12 mouse cellular contexts compared by ENCODE assay signal in genomic region chrX:53599993-53600392, GRCm38 (mm10). TPM values are rescaled to one million over a fixed set of nuclear protein-coding genes. Genes with fewer than 3 reads are reported as not detected.
DNase-seq lines count a peak whose midpoint lies in the region; ATAC-seq and TF ChIP-seq lines count a peak whose summit lies in the region.
"Not testable (repeated sequence)": the region's sequence is repeated elsewhere in the genome, so short reads cannot be mapped to it uniquely, and the experiment has no call there.
"Had no signal": no experiment of that assay in that cellular context is flagged by ENCODE, and none has a peak within 500 bp of the region (broad histone marks: within the 10 kb centered on the region; RNA-seq: fewer than 3 reads in every experiment).

No protein-coding gene starts in this region.

- 0 out of 2 replicates have a peak, but pooled peaks have one; percentile 10 for ATAC-seq in cerebellum, adult (ENCODE audit: insufficient number of reproducible peaks, low FRiP score, low TSS enrichment)
- ATAC-seq in liver, embryonic 14.5 days (ENCODE audit: insufficient read depth), result not testable (repeated sequence)

- H3K27me3 ChIP-seq in liver, embryonic 14.5 days (ENCODE audit: control insufficient read depth, insufficient read depth, low read length), result not testable (repeated sequence)

- not testable (repeated sequence) for H3K36me3 ChIP-seq in liver, embryonic 14.5 days (replicated peaks; ENCODE audit: control insufficient read depth, insufficient read depth, low read depth)

- not testable (repeated sequence) for H3K4me3 ChIP-seq in liver, embryonic 14.5 days (ENCODE audit: insufficient read depth in 1 of 2, low read depth in 2 of 2, low read length in 2 of 2)

- 13% methylated on average over 2 of the region's 2 CpGs for WGBS in liver, embryonic 14.5 days (ENCODE audit: insufficient replicate concordance)

- not testable (repeated sequence) for H3K9me3 ChIP-seq in liver, embryonic 14.5 days (ENCODE audit: control insufficient read depth, low read length)

- not testable (repeated sequence) for H3K9ac ChIP-seq in liver, embryonic 14.5 days (replicated peaks)

- TF ChIP-seq CTCF in liver, embryonic 14.5 days (IDR thresholded peaks at IDR 0.05; ENCODE audit: low read depth), result peak; percentile 32; the same call in 1 of the 2 replicates

- H3K4me2 ChIP-seq in liver, embryonic 14.5 days (ENCODE audit: low read depth), result not testable (repeated sequence)

- H3K27ac ChIP-seq in liver, embryonic 14.5 days, result not testable (repeated sequence)

- DNase-seq in B cell, adult 2 months, result peak; percentile 56 to 69
- peak; percentile 7 to 50 for DNase-seq in frontal cortex, postnatal 14 days (ENCODE audit: low spot score in 2 of 2)
- peak; percentile 36 to 70 for DNase-seq in heart, postnatal 14 days
- peak; percentile 72 for DNase-seq in layer of hippocampus, adult 11-12 months (ENCODE audit: low spot score)
- DNase-seq in liver, embryonic 14.5 days (ENCODE audit: low read depth in 3 of 3, low spot score in 3 of 3), result not testable (repeated sequence)
- DNase-seq in ovary, postnatal 14 days (ENCODE audit: low spot score), result peak; percentile 26
- peak; percentile 9 for DNase-seq in thymus, postnatal 0 days (ENCODE audit: low spot score)

- not testable (repeated sequence) for H3K4me1 ChIP-seq in liver, embryonic 14.5 days (replicated peaks; ENCODE audit: control insufficient read depth in 2 of 2, insufficient read depth in 2 of 2, low read length in 1 of 2)

- intact Hi-C loops in heart, postnatal 14 days (cut with DNase I), result not testable (repeated sequence)

- not testable (repeated sequence) for TF ChIP-seq EP300 in liver, embryonic 14.5 days (IDR thresholded peaks at IDR 0.05; ENCODE audit: low read depth)

RNA-seq across cellular contexts. Expression of gene Rtl8c, which starts 7.8 kb away (rescaled TPM):
- 10 to 100 TPM; 18.9 to 27.0 TPM for total RNA-seq in heart, postnatal 14 days (2021)
- 0.41 and 1.2 TPM in 2 replicates for polyA plus RNA-seq in liver, embryonic 14.5 days (2012; rRNA removed)
- 1.4 and 1.9 TPM in 2 replicates for polyA plus RNA-seq in liver, embryonic 14.5 days (2014; fragmentation: Nextera tagmentation; extraction: Ambion mirVana)
- polyA plus RNA-seq in thymus, postnatal 0 days (2015; fragmentation: Nextera tagmentation; extraction: Ambion mirVana), result 16.4 and 16.8 TPM in 2 replicates

RNA-seq across cellular contexts. Expression of gene Gm14597, which starts 8.8 kb away (rescaled TPM):
- total RNA-seq in heart, postnatal 14 days (2021), result not detected
- polyA plus RNA-seq in liver, embryonic 14.5 days (2012; rRNA removed), result not detected in 2 replicates
- polyA plus RNA-seq in liver, embryonic 14.5 days (2014; fragmentation: Nextera tagmentation; extraction: Ambion mirVana), result not detected in 2 replicates
- not detected in 2 replicates for polyA plus RNA-seq in thymus, postnatal 0 days (2015; fragmentation: Nextera tagmentation; extraction: Ambion mirVana)
- total RNA-seq: gastrocnemius, postnatal 4 days; left cerebral cortex, postnatal 10 days had no signal
- polyA plus RNA-seq: hindbrain, embryonic 14.5 days; myocyte had no signal

RNA-seq across cellular contexts. Expression of gene Rtl8a, which starts 43.5 kb away (rescaled TPM):
- 100 to 1,000 TPM; 180 to 183 TPM for total RNA-seq in heart, postnatal 14 days (2021)
- 5.2 and 5.9 TPM in 2 replicates for polyA plus RNA-seq in liver, embryonic 14.5 days (2012; rRNA removed)
- polyA plus RNA-seq in liver, embryonic 14.5 days (2014; fragmentation: Nextera tagmentation; extraction: Ambion mirVana), result 3.5 and 5.3 TPM in 2 replicates
- polyA plus RNA-seq in thymus, postnatal 0 days (2015; fragmentation: Nextera tagmentation; extraction: Ambion mirVana), result 45.1 and 48.1 TPM in 2 replicates
